Mouse (Mus musculus) spleen, adult 2 months (tissue): ENCODE measurements at regions not wholly inside any gene's neighbourhood (a gene's known extent, or its start where the extent isn't known, plus 50 kb on each side); places are given as distances from the start of the nearest gene placed in this dataset.

Experiments
- DNase-seq, 2 experiments: peaks; one replicate each; pipeline versions ENCODE4 v3.0.0 to v3.0.0-alpha.2; 2012 to 2021; ENCODE audit warnings: low spot score in 2 of 2, low read depth in 1 of 2
- H3K27ac ChIP-seq: fragments of 200-500 bp; 2 replicates; pipeline ENCODE4 v1.5.1; 2012; ENCODE audit warnings: low read length, inconsistent platforms; ENCODE audit not compliant: insufficient read depth
- H3K27me3 ChIP-seq: fragments of 200-500 bp; 2 replicates; pipeline ENCODE4 v1.6.1; 2012; ENCODE audit warnings: mild to moderate bottlenecking, moderate library complexity, low read length, inconsistent platforms; ENCODE audit not compliant: control insufficient read depth, insufficient read depth
- H3K36me3 ChIP-seq: fragments of 200-500 bp; 2 replicates; pipeline ENCODE4 v1.6.1; 2012; ENCODE audit warnings: mild to moderate bottlenecking, low read length, inconsistent platforms; ENCODE audit not compliant: control insufficient read depth, insufficient read depth
- H3K4me1 ChIP-seq: fragments of 200-500 bp; 2 replicates; pipeline ENCODE4 v1.6.1; 2011; ENCODE audit warnings: inconsistent platforms; ENCODE audit not compliant: control insufficient read depth, insufficient read depth, insufficient read length
- H3K4me3 ChIP-seq: fragments of 200-500 bp; 2 replicates; pipeline ENCODE4 v1.5.1; 2011; ENCODE audit warnings: mild to moderate bottlenecking, inconsistent platforms; ENCODE audit not compliant: insufficient read depth, insufficient read length; ENCODE audit errors: extremely low read depth
- CTCF ChIP-seq: fragments of 200-500 bp; IDR thresholded peaks from 2 replicates; pipeline ENCODE4 v1.5.1; 2011; ENCODE audit warnings: mild to moderate bottlenecking, inconsistent platforms; ENCODE audit not compliant: insufficient read depth, insufficient read length, insufficient replicate concordance; ENCODE audit errors: extremely low read depth
- POLR2A ChIP-seq: fragments of 200-500 bp; IDR thresholded peaks from 2 replicates; pipeline ENCODE4 v1.6.1; 2011; ENCODE audit warnings: low read depth, low read length, inconsistent platforms
- WGBS: fragments of 180-500 bp; shearing (Covaris S2); methylation state at CpG from one replicate; pipeline ENCODE4 v1.1.7; 2018; 5-methylcytosine and 5-hydroxymethylcytosine counted together

GRCm38 (mm10) chrX:12285976-12286909, 126.1 kb upstream of the Bcor start:
- Histone ChIP-seq H3K4me1 (no peaks in the 10 kb centered on the region), H3K36me3 (no peaks in the 10 kb centered on the region), H3K27me3 (no peaks in the 10 kb centered on the region), H3K27ac (no peak overlapping the region), H3K4me3 (no peak overlapping the region)
- no peak for TF ChIP-seq POLR2A
- TF ChIP-seq CTCF: no peak
- 66% methylated on average over 24 of the region's 24 CpGs for WGBS
- no peak for DNase-seq

GRCm38 (mm10) chrX:12286910-12287522, 126.9 kb upstream of the Bcor start:
- H3K27ac ChIP-seq: no peak overlapping the region

GRCm38 (mm10) chrX:12287656-12288561, 127.8 kb upstream of the Bcor start:
- no peak overlapping the region for H3K27ac ChIP-seq
- 61% methylated on average over 17 of the region's 17 CpGs for WGBS
- H3K4me1 ChIP-seq: no peaks in the 10 kb centered on the region
- no peaks in the 10 kb centered on the region for H3K36me3 ChIP-seq
- no peaks in the 10 kb centered on the region for H3K27me3 ChIP-seq
- no peak overlapping the region for H3K4me3 ChIP-seq
- TF ChIP-seq CTCF (no peak), POLR2A (no peak)
- no peak for DNase-seq

More at GRCm38 (mm10) chrX:12286910-12287522, 126.9 kb upstream of the Bcor start:
- H3K4me3 ChIP-seq: no peak overlapping the region
- no peak for DNase-seq
- H3K4me1 ChIP-seq: no peaks in the 10 kb centered on the region
- TF ChIP-seq CTCF (no peak), POLR2A (no peak)
- H3K27me3 ChIP-seq: no peaks in the 10 kb centered on the region
- H3K36me3 ChIP-seq: no peaks in the 10 kb centered on the region
- 58% methylated on average over 18 of the region's 18 CpGs for WGBS

- no peak for TF ChIP-seq POLR2A
- TF ChIP-seq CTCF: no peak
- no peaks in the 10 kb centered on the region for H3K27me3 ChIP-seq
- no peaks in the 10 kb centered on the region for H3K36me3 ChIP-seq
- 72% methylated on average over 5 of the region's 5 CpGs for WGBS
- no peak for DNase-seq
- H3K27ac ChIP-seq: no peak overlapping the region
- no peak overlapping the region for H3K4me3 ChIP-seq
- H3K4me1 ChIP-seq: no peaks in the 10 kb centered on the region
Observed at GRCm38 (mm10) chrX:12288562-12289117, 128.5 kb upstream of the Bcor start.

- H3K27me3 ChIP-seq: no peaks in the 10 kb centered on the region
- no peak overlapping the region for H3K4me3 ChIP-seq
- H3K36me3 ChIP-seq: no peaks in the 10 kb centered on the region
- H3K27ac ChIP-seq: no peak overlapping the region
- H3K4me1 ChIP-seq: no peaks in the 10 kb centered on the region
- 72% methylated on average over 2 of the region's 2 CpGs for WGBS
- DNase-seq: no peak
- TF ChIP-seq CTCF (no peak), POLR2A (no peak)
Observed at GRCm38 (mm10) chrX:12293146-12293545, 133.0 kb upstream of the Bcor start.

- DNase-seq: no peak
- no peak overlapping the region for H3K27ac ChIP-seq
- 80% methylated on average over 9 of the region's 9 CpGs for WGBS
Observed at GRCm38 (mm10) chrX:12294452-12294851, 134.3 kb upstream of the Bcor start.

More at GRCm38 (mm10) chrX:12294452-12294851, 134.3 kb upstream of the Bcor start:
- no peak for TF ChIP-seq POLR2A
- TF ChIP-seq CTCF: no peak
- no peaks in the 10 kb centered on the region for H3K4me1 ChIP-seq
- no peaks in the 10 kb centered on the region for H3K36me3 ChIP-seq
- no peak overlapping the region for H3K4me3 ChIP-seq
- no peaks in the 10 kb centered on the region for H3K27me3 ChIP-seq
